Mouse (Mus musculus): ENCODE measurements around the gene Atp1a1. TPM values are rescaled to one million over a fixed set of nuclear protein-coding genes. Genes with fewer than 3 reads are reported as not detected.
A peak's percentile ranks its signal among the peaks of the same experiment; 100 is the strongest.

Gene Atp1a1
- 54.1 and 55.2 TPM in 2 replicates for polyA plus RNA-seq (2016; fragmentation: Nextera tagmentation; extraction: Ambion mirVana)

GRCm38 (mm10) chr3:101604550-101605223 lies at the start of gene Atp1a1:
Gene Atp1a1, minus strand, starts transcription at chr3:101604684.
- H3K27ac ChIP-seq, result peak within 1 kb of the TSS; percentile 95
- peak within 1 kb of the TSS; percentile 97 for H3K4me2 ChIP-seq
- H3K9ac ChIP-seq, result peak within 1 kb of the TSS; percentile 93
- H3K9me3 ChIP-seq (replicated peaks), result no peaks in the 10 kb centered on the region
- H3K4me1 ChIP-seq, result peaks cover 54% of the 10 kb centered on the region
- H3K27me3 ChIP-seq (replicated peaks), result peaks cover 16% of the 10 kb centered on the region; the same call in 1 of the 2 replicates
- no peaks in the 10 kb centered on the region for H3K36me3 ChIP-seq
- H3K4me3 ChIP-seq, result peak within 1 kb of the TSS; percentile 91
- ATAC-seq, result peak; percentile 93
- WGBS (ENCODE audit: insufficient replicate concordance), result under 1% methylated on average over 64 of the region's 64 CpGs

GRCm38 (mm10) chr3:101653446-101653845 lies 49.0 kb upstream of the Atp1a1 start:
- no peaks in the 10 kb centered on the region for H3K27me3 ChIP-seq (replicated peaks)
- no peak overlapping the region for H3K9ac ChIP-seq
- no peak for ATAC-seq
- no peaks in the 10 kb centered on the region for H3K36me3 ChIP-seq
- no peak overlapping the region for H3K4me3 ChIP-seq
- no peaks in the 10 kb centered on the region for H3K4me1 ChIP-seq
- H3K27ac ChIP-seq, result no peak overlapping the region
- 63% methylated on average over 7 of the region's 7 CpGs for WGBS (ENCODE audit: insufficient replicate concordance)
- no peaks in the 10 kb centered on the region for H3K9me3 ChIP-seq (replicated peaks)
- no peak overlapping the region for H3K4me2 ChIP-seq

- H3K27me3 ChIP-seq (replicated peaks), result no peaks in the 10 kb centered on the region
- no peak overlapping the region for H3K4me3 ChIP-seq
- no peak for ATAC-seq
- no peaks in the 10 kb centered on the region for H3K9me3 ChIP-seq (replicated peaks)
- WGBS (ENCODE audit: insufficient replicate concordance), result 61% methylated on average over 2 of the region's 2 CpGs
- H3K9ac ChIP-seq, result no peak overlapping the region
- H3K4me1 ChIP-seq, result no peaks in the 10 kb centered on the region
- H3K36me3 ChIP-seq, result no peaks in the 10 kb centered on the region
- H3K27ac ChIP-seq, result no peak overlapping the region
- no peak overlapping the region for H3K4me2 ChIP-seq
Observed at GRCm38 (mm10) chr3:101652967-101653366, 48.5 kb upstream of the Atp1a1 start.

GRCm38 (mm10) chr3:101650328-101650727 lies 45.8 kb upstream of the Atp1a1 start:
- Histone ChIP-seq H3K4me2 (no peak overlapping the region), H3K27me3 (replicated peaks) (no peaks in the 10 kb centered on the region), H3K4me3 (no peak overlapping the region), H3K9ac (no peak overlapping the region), H3K36me3 (no peaks in the 10 kb centered on the region), H3K9me3 (replicated peaks) (no peaks in the 10 kb centered on the region), H3K4me1 (no peaks in the 10 kb centered on the region), H3K27ac (no peak overlapping the region)
- 35% methylated on average over 2 of the region's 2 CpGs for WGBS (ENCODE audit: insufficient replicate concordance)
- no peak for ATAC-seq

- WGBS (ENCODE audit: insufficient replicate concordance), result 57% methylated on average over 2 of the region's 2 CpGs
- Histone ChIP-seq H3K4me3 (no peak overlapping the region), H3K27me3 (replicated peaks) (no peaks in the 10 kb centered on the region), H3K9me3 (replicated peaks) (no peaks in the 10 kb centered on the region), H3K4me2 (no peak overlapping the region), H3K27ac (no peak overlapping the region), H3K36me3 (no peaks in the 10 kb centered on the region), H3K4me1 (no peaks in the 10 kb centered on the region), H3K9ac (no peak overlapping the region)
- ATAC-seq, result no peak
Observed at GRCm38 (mm10) chr3:101649271-101649670, 44.8 kb upstream of the Atp1a1 start.

- ATAC-seq, result no peak
- Histone ChIP-seq H3K27ac (no peak overlapping the region), H3K36me3 (no peaks in the 10 kb centered on the region), H3K4me1 (no peaks in the 10 kb centered on the region), H3K9ac (no peak overlapping the region), H3K4me3 (no peak overlapping the region), H3K27me3 (replicated peaks) (no peaks in the 10 kb centered on the region), H3K4me2 (no peak overlapping the region), H3K9me3 (replicated peaks) (no peaks in the 10 kb centered on the region)
- 60% methylated on average over 13 of the region's 13 CpGs for WGBS (ENCODE audit: insufficient replicate concordance)
Observed at GRCm38 (mm10) chr3:101648096-101648793, 43.8 kb upstream of the Atp1a1 start.

GRCm38 (mm10) chr3:101646806-101647205 lies 42.3 kb upstream of the Atp1a1 start:
- Histone ChIP-seq H3K9me3 (replicated peaks) (no peaks in the 10 kb centered on the region), H3K27ac (no peak overlapping the region), H3K36me3 (no peaks in the 10 kb centered on the region), H3K27me3 (replicated peaks) (no peaks in the 10 kb centered on the region), H3K4me2 (no peak overlapping the region), H3K4me3 (no peak overlapping the region), H3K9ac (no peak overlapping the region), H3K4me1 (no peaks in the 10 kb centered on the region)
- no peak for ATAC-seq
- 51% methylated on average over 5 of the region's 5 CpGs for WGBS (ENCODE audit: insufficient replicate concordance)

GRCm38 (mm10) chr3:101645569-101646106 lies 41.2 kb upstream of the Atp1a1 start:
- Histone ChIP-seq H3K9me3 (replicated peaks) (no peaks in the 10 kb centered on the region), H3K4me2 (no peak overlapping the region), H3K27ac (no peak overlapping the region), H3K4me1 (no peaks in the 10 kb centered on the region), H3K9ac (no peak overlapping the region), H3K27me3 (replicated peaks) (no peaks in the 10 kb centered on the region), H3K36me3 (no peaks in the 10 kb centered on the region), H3K4me3 (no peak overlapping the region)
- WGBS (ENCODE audit: insufficient replicate concordance), result 76% methylated on average over 1 of the region's 1 CpGs
- no peak for ATAC-seq

- no peak for ATAC-seq
- H3K36me3 ChIP-seq, result no peaks in the 10 kb centered on the region
- no peak overlapping the region for H3K9ac ChIP-seq
- no peak overlapping the region for H3K4me3 ChIP-seq
- no peak overlapping the region for H3K27ac ChIP-seq
- H3K4me2 ChIP-seq, result no peak overlapping the region
- H3K27me3 ChIP-seq (replicated peaks), result no peaks in the 10 kb centered on the region
- 40% methylated on average over 4 of the region's 4 CpGs for WGBS (ENCODE audit: insufficient replicate concordance)
- H3K4me1 ChIP-seq, result no peaks in the 10 kb centered on the region
- no peaks in the 10 kb centered on the region for H3K9me3 ChIP-seq (replicated peaks)
Observed at GRCm38 (mm10) chr3:101644062-101644802, 39.7 kb upstream of the Atp1a1 start.

GRCm38 (mm10) chr3:101643264-101643663 lies 38.8 kb upstream of the Atp1a1 start:
- H3K9me3 ChIP-seq (replicated peaks), result no peaks in the 10 kb centered on the region
- no peak overlapping the region for H3K4me3 ChIP-seq
- H3K4me2 ChIP-seq, result no peak overlapping the region
- H3K27ac ChIP-seq, result no peak overlapping the region
- 44% methylated on average over 2 of the region's 2 CpGs for WGBS (ENCODE audit: insufficient replicate concordance)
- no peak overlapping the region for H3K9ac ChIP-seq
- H3K4me1 ChIP-seq, result no peaks in the 10 kb centered on the region
- ATAC-seq, result no peak
- H3K27me3 ChIP-seq (replicated peaks), result no peaks in the 10 kb centered on the region
- H3K36me3 ChIP-seq, result no peaks in the 10 kb centered on the region

GRCm38 (mm10) chr3:101638223-101638622 lies 33.7 kb upstream of the Atp1a1 start:
- WGBS (ENCODE audit: insufficient replicate concordance), result 71% methylated on average over 2 of the region's 2 CpGs
- H3K9ac ChIP-seq, result no peak overlapping the region
- ATAC-seq, result no peak
- H3K27me3 ChIP-seq (replicated peaks), result no peaks in the 10 kb centered on the region
- H3K4me1 ChIP-seq, result no peaks in the 10 kb centered on the region
- H3K9me3 ChIP-seq (replicated peaks), result no peaks in the 10 kb centered on the region
- H3K4me2 ChIP-seq, result no peak overlapping the region
- H3K27ac ChIP-seq, result no peak overlapping the region
- no peaks in the 10 kb centered on the region for H3K36me3 ChIP-seq
- no peak overlapping the region for H3K4me3 ChIP-seq

GRCm38 (mm10) chr3:101636510-101636909 lies 32.0 kb upstream of the Atp1a1 start:
- H3K4me1 ChIP-seq, result no peaks in the 10 kb centered on the region
- no peak overlapping the region for H3K4me3 ChIP-seq
- no peaks in the 10 kb centered on the region for H3K9me3 ChIP-seq (replicated peaks)
- no peak overlapping the region for H3K27ac ChIP-seq
- H3K4me2 ChIP-seq, result no peak overlapping the region
- WGBS (ENCODE audit: insufficient replicate concordance), result 67% methylated on average over 7 of the region's 7 CpGs
- no peaks in the 10 kb centered on the region for H3K36me3 ChIP-seq
- no peak overlapping the region for H3K9ac ChIP-seq
- H3K27me3 ChIP-seq (replicated peaks), result no peaks in the 10 kb centered on the region
- no peak for ATAC-seq

All from liver, embryonic 12.5 days (tissue).